12 mouse cellular contexts compared by ENCODE assay signal in genomic region chr15:100184821-100185496, GRCm38 (mm10). TPM values are rescaled to one million over a fixed set of nuclear protein-coding genes. Genes with fewer than 3 reads are reported as not detected.
DNase-seq lines count a peak whose midpoint lies in the region; ATAC-seq and TF ChIP-seq lines count a peak whose summit lies in the region.
"Had no signal": no experiment of that assay in that cellular context is flagged by ENCODE, and none has a peak within 500 bp of the region (broad histone marks: within the 10 kb centered on the region; RNA-seq: fewer than 3 reads in every experiment).

No protein-coding gene starts in this region.

- no peak overlapping the region for H3K9ac ChIP-seq in liver, adult 2 months (ENCODE audit: low read depth, low read length)
- no peak overlapping the region for H3K9ac ChIP-seq in liver, embryonic 11.5 days (ENCODE audit: low read depth, low read length)
- no peak overlapping the region for H3K9ac ChIP-seq in ES-E14 (ENCODE audit: insufficient read depth, low read depth, low read length, poor library complexity, severe bottlenecking)
- H3K9ac ChIP-seq: embryonic facial prominence, embryonic 15.5 days; liver, embryonic 15.5 days; neural tube, embryonic 12.5 days had no signal

- ATAC-seq in liver, embryonic 11.5 days (replicated peaks; ENCODE audit: low FRiP score), result no peak
- peak; percentile 76 for ATAC-seq in megakaryocyte progenitor cell, adult 5-6 weeks (replicated peaks; ENCODE audit: poor library complexity)

- in situ Hi-C loops in ES-E14 (cut with MboI; ENCODE audit: low sequenced_read_pairs in 2 of 2, unreplicated experiment in 2 of 2), result no loop called here

- H3K4me2 ChIP-seq in liver, embryonic 11.5 days, result no peak overlapping the region
- H3K4me2 ChIP-seq: embryonic facial prominence, embryonic 15.5 days; liver, embryonic 15.5 days; neural tube, embryonic 12.5 days had no signal

- TF ChIP-seq POLR2A in cerebellum, adult 2 months (IDR thresholded peaks at IDR 0.05; ENCODE audit: borderline replicate concordance, insufficient read depth, low read length), result no peak
- TF ChIP-seq POLR2A in liver, adult 2 months (IDR thresholded peaks at IDR 0.05; ENCODE audit: extremely low read depth, insufficient read depth, low read length), result no peak

- no peaks in the 10 kb centered on the region for H3K9me3 ChIP-seq in liver, embryonic 11.5 days (ENCODE audit: control insufficient read depth, low read length)
- no peaks in the 10 kb centered on the region for H3K9me3 ChIP-seq in ES-E14 (ENCODE audit: control insufficient read depth, insufficient read depth, low read depth, low read length)
- H3K9me3 ChIP-seq: embryonic facial prominence, embryonic 15.5 days; liver, embryonic 15.5 days; neural tube, embryonic 12.5 days had no signal

- no peak overlapping the region for H3K4me3 ChIP-seq in cerebellum, adult 2 months (replicated peaks; ENCODE audit: insufficient read depth, low read depth, low read length)
- no peak overlapping the region for H3K4me3 ChIP-seq in liver, adult 2 months (ENCODE audit: insufficient read depth, low read depth, low read length)
- no peak overlapping the region for H3K4me3 ChIP-seq in liver, embryonic 11.5 days (ENCODE audit: low read depth, low read length)
- H3K4me3 ChIP-seq in ES-E14 (ENCODE audit: insufficient read depth in 1 of 2, low read depth in 1 of 2, low read length in 2 of 2, poor library complexity in 1 of 2, severe bottlenecking in 1 of 2), result no peak overlapping the region
- H3K4me3 ChIP-seq: embryonic facial prominence, embryonic 15.5 days; liver, embryonic 15.5 days; neural tube, embryonic 12.5 days had no signal

- no peaks in the 10 kb centered on the region for H3K79me2 ChIP-seq in liver, adult 2 months (ENCODE audit: control insufficient read depth, insufficient read depth, low read length)

- no peak for DNase-seq in cerebellum, adult 2 months
- no peak for DNase-seq in cerebellum, postnatal 4 days (ENCODE audit: low spot score in 2 of 2)
- no peak for DNase-seq in liver, adult 2 months (ENCODE audit: extremely low read depth, low read depth, low spot score)
- no peak for DNase-seq in liver, embryonic 11.5 days (ENCODE audit: low spot score)
- peak; percentile 22 for DNase-seq in ES-E14 (ENCODE audit: low read depth, low spot score)
- no peak for DNase-seq in yolk sac, embryonic 10.5 days (ENCODE audit: low spot score)
- no peak for DNase-seq in spleen, postnatal 36 days (ENCODE audit: low spot score in 2 of 2)
- DNase-seq: heart, postnatal 14 days had no signal

- 84% methylated on average over 5 of the region's 5 CpGs for WGBS in cerebellum, adult 2 months
- WGBS in liver, adult 2 months, result 91% methylated on average over 5 of the region's 5 CpGs
- WGBS in liver, embryonic 11.5 days, result 81% methylated on average over 5 of the region's 5 CpGs

- H3K27ac ChIP-seq in cerebellum, adult 2 months (ENCODE audit: insufficient read depth, low read length), result no peak overlapping the region
- no peak overlapping the region for H3K27ac ChIP-seq in liver, adult 2 months (replicated peaks; ENCODE audit: insufficient read depth, low read depth, low read length)
- H3K27ac ChIP-seq in liver, embryonic 11.5 days (ENCODE audit: low read depth, low read length), result no peak overlapping the region
- H3K27ac ChIP-seq in ES-E14 (ENCODE audit: insufficient read depth, low read depth, low read length, poor library complexity, severe bottlenecking), result no peak overlapping the region
- H3K27ac ChIP-seq: embryonic facial prominence, embryonic 15.5 days; liver, embryonic 15.5 days; neural tube, embryonic 12.5 days had no signal

- no peaks in the 10 kb centered on the region for H3K27me3 ChIP-seq in cerebellum, adult 2 months (ENCODE audit: control insufficient read depth, insufficient read depth, low read length)
- H3K27me3 ChIP-seq in liver, adult 2 months (ENCODE audit: control insufficient read depth, insufficient read depth, low read length), result no peaks in the 10 kb centered on the region
- no peaks in the 10 kb centered on the region for H3K27me3 ChIP-seq in liver, embryonic 11.5 days (replicated peaks; ENCODE audit: control insufficient read depth, insufficient read depth, low read length)
- H3K27me3 ChIP-seq: embryonic facial prominence, embryonic 15.5 days; liver, embryonic 15.5 days; neural tube, embryonic 12.5 days had no signal

- peaks cover 7% of the 10 kb centered on the region; the same call in 1 of the 2 replicates for H3K36me3 ChIP-seq in liver, adult 2 months (ENCODE audit: control insufficient read depth, insufficient read depth, low read length)
- H3K36me3 ChIP-seq in liver, embryonic 11.5 days (ENCODE audit: control insufficient read depth, insufficient read depth, low read length), result peaks cover 19% of the 10 kb centered on the region
- peaks cover 24% of the 10 kb centered on the region for H3K36me3 ChIP-seq in ES-E14 (ENCODE audit: control insufficient read depth, insufficient read depth, low read length, poor library complexity, severe bottlenecking)

- peaks cover 34% of the 10 kb centered on the region for H3K4me1 ChIP-seq in cerebellum, adult 2 months (ENCODE audit: control insufficient read depth, insufficient read depth, low read length)
- H3K4me1 ChIP-seq in liver, adult 2 months (ENCODE audit: control insufficient read depth, insufficient read depth, low read length), result no peaks in the 10 kb centered on the region
- no peaks in the 10 kb centered on the region for H3K4me1 ChIP-seq in liver, embryonic 11.5 days (replicated peaks; ENCODE audit: control insufficient read depth, insufficient read depth, low read length)
- H3K4me1 ChIP-seq in ES-E14 (ENCODE audit: control insufficient read depth in 2 of 2, insufficient read depth in 2 of 2, low read length in 2 of 2, poor library complexity in 1 of 2), result no peaks in the 10 kb centered on the region; a peak in 1 of 4 replicates
- H3K4me1 ChIP-seq: embryonic facial prominence, embryonic 15.5 days; neural tube, embryonic 12.5 days had no signal

- TF ChIP-seq CTCF in cerebellum, adult 2 months (IDR thresholded peaks at IDR 0.05; ENCODE audit: borderline replicate concordance, insufficient read depth, low read depth, low read length), result peak; percentile 47; the same call in 1 of the 2 replicates
- TF ChIP-seq CTCF in liver, adult 2 months (IDR thresholded peaks at IDR 0.05; ENCODE audit: low read depth, low read length), result peak; percentile 56; the same call in 1 of the 2 replicates

TF ChIP-seq in ES-E14, 5 proteins besides CTCF, POLR2A, EP300 and RAD21:
- TF ChIP-seq ZNF384 (IDR thresholded peaks at IDR 0.05; ENCODE audit: low read depth, low read length) (no peak), CHD2 (IDR thresholded peaks at IDR 0.05; ENCODE audit: low read depth, low read length) (no peak), MAFK (IDR thresholded peaks at IDR 0.05; ENCODE audit: insufficient read depth, low read depth, low read length) (no peak), HCFC1 (IDR thresholded peaks at IDR 0.05; ENCODE audit: borderline replicate concordance, insufficient read depth, low read length) (no peak), ZC3H11A (IDR thresholded peaks at IDR 0.05; ENCODE audit: borderline replicate concordance, low read depth, low read length) (no peak)

RNA-seq across cellular contexts. Expression of gene Atf1, which starts 42.7 kb away (rescaled TPM):
- polyA plus RNA-seq in cerebellum, adult 2 months (2012; rRNA removed), result 16.8 and 18.4 TPM in 2 replicates
- 11.2 and 16.8 TPM in 2 replicates for total RNA-seq in liver, adult 2 months (2014; rRNA removed)
- polyA plus RNA-seq in liver, adult 2 months (2012; rRNA removed), result 35.1 and 36.3 TPM in 2 replicates
- 62.9 and 65.3 TPM in 2 replicates for polyA plus RNA-seq in liver, embryonic 11.5 days (2014; fragmentation: Nextera tagmentation; extraction: Ambion mirVana)
- total RNA-seq in ES-E14 (2012; rRNA removed), result 26.4 and 47.2 TPM in 2 replicates
- total RNA-seq in megakaryocyte progenitor cell, adult 5-6 weeks (2015), result 92.3 and 95.8 TPM in 2 replicates
- total RNA-seq in megakaryocyte progenitor cell, adult 5-6 weeks (2017), result 65.7 and 80.7 TPM in 2 replicates
